Mouse (Mus musculus): Measurements from ENCODE around the gene Nab1. TPM values are rescaled to one million over a fixed set of nuclear protein-coding genes. Genes with fewer than 3 reads are reported as not detected.
A peak's percentile ranks its signal among the peaks of the same experiment; 100 is the strongest.

The Nab1 gene
- polyA plus RNA-seq, 1 experiment = 55.1 TPM

DNA sequence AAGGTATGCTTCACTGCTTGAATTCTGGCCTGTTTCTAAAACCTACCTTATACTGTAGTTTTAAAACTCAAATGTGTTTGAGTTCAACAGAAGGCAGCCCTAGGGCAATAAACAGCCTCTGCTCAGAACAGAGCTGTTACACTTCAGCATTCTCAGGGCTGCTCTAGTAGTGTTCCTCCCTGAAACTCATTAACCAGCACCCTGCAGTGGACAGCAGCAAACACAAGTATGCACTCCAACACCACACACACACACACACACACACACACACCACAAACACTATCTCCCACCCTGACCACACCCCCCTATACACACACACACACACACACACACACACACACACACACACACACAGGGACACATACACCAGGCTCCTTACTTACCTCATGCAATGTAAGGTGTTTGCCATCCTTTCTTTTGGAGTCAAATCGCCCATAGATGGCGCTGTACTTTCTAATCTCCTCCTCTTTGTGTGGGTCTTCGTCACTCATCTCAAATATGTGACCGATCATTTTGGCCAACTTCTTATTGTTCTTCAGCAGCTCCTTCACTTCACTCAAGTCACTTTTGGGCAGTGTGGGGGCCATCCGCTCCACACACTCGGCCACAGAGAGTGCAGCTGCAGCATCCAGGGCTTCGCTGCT is 10.8 kb downstream of the Nab1 start:
- Histone ChIP-seq H3K27ac (ENCODE audit: insufficient read depth, low read length) (no peak overlapping the region), H3K4me3 (ENCODE audit: insufficient read depth, low read length) (no peak overlapping the region), H3K4me1 (ENCODE audit: control insufficient read depth, insufficient read depth, low read length) (no peaks in the 10 kb centered on the region)
- TF ChIP-seq POLR2A (IDR thresholded peaks at IDR 0.05; ENCODE audit: low read depth, low read length) (no peak), CTCF (IDR thresholded peaks at IDR 0.05; ENCODE audit: borderline replicate concordance, insufficient read depth, low read length) (no peak)

DNA sequence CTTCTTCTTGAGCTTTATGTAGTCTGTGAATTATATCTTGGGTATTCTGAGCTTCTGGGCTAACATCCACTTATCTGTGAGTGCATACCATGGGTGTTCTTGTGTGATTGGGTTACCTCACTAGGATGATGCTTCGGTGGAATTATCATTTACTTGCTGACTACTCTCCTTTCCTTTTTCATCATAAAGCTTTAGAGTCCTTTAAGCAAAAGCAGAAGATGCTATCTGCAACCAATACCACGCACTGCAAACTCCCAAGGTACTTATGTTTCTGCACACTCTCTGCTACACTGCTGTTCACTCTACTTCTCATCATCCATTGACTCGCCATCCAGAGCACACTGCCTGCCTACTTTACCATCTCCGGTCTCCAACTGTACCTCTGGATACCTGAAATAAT is 15.5 kb downstream of the Nab1 start:
- no peak overlapping the region for H3K27ac ChIP-seq (ENCODE audit: insufficient read depth, low read length)
- TF ChIP-seq CTCF (IDR thresholded peaks at IDR 0.05; ENCODE audit: borderline replicate concordance, insufficient read depth, low read length) (no peak), POLR2A (IDR thresholded peaks at IDR 0.05; ENCODE audit: low read depth, low read length) (no peak)
- no peak overlapping the region for H3K4me3 ChIP-seq (ENCODE audit: insufficient read depth, low read length)
- H3K4me1 ChIP-seq (ENCODE audit: control insufficient read depth, insufficient read depth, low read length) = no peaks in the 10 kb centered on the region

- TF ChIP-seq CTCF (IDR thresholded peaks at IDR 0.05; ENCODE audit: borderline replicate concordance, insufficient read depth, low read length) = no peak
- no peak for TF ChIP-seq POLR2A (IDR thresholded peaks at IDR 0.05; ENCODE audit: low read depth, low read length)
- Histone ChIP-seq H3K27ac (ENCODE audit: insufficient read depth, low read length) (no peak overlapping the region), H3K4me3 (ENCODE audit: insufficient read depth, low read length) (no peak overlapping the region), H3K4me1 (ENCODE audit: control insufficient read depth, insufficient read depth, low read length) (no peaks in the 10 kb centered on the region; the same call in none of the 2 replicates)
Measured at GRCm38 (mm10) chr1:52474291-52474690, 26.2 kb downstream of the Nab1 start.

GRCm38 (mm10) chr1:52470811-52471489 is 29.5 kb downstream of the Nab1 start:
- Histone ChIP-seq H3K4me1 (ENCODE audit: control insufficient read depth, insufficient read depth, low read length) (no peaks in the 10 kb centered on the region; the same call in none of the 2 replicates), H3K4me3 (ENCODE audit: insufficient read depth, low read length) (no peak overlapping the region), H3K27ac (ENCODE audit: insufficient read depth, low read length) (peak overlapping the region; percentile 34; the same call in 1 of the 2 replicates)
- TF ChIP-seq CTCF (IDR thresholded peaks at IDR 0.05; ENCODE audit: borderline replicate concordance, insufficient read depth, low read length) = no peak
- TF ChIP-seq POLR2A (IDR thresholded peaks at IDR 0.05; ENCODE audit: low read depth, low read length) = no peak

DNA sequence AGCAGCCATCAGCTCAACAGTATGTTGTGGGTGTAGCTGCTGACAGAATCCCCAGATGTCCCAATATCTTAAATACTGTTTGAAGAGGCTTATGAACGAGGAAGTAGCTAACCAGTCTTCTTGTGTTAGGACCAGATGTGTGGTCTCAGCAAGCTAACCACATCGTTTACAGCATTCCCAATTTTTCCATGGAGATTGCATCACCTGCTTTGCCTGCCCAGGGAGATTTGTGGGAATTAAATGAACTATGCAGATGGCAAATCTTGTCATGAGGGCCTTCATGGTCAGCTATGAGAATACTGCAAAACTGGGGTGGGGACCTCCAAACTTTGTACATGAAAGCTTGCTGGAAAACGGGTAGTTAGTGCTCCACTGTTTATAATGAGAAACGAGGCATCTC is 30.2 kb downstream of the Nab1 start:
- Histone ChIP-seq H3K4me1 (ENCODE audit: control insufficient read depth, insufficient read depth, low read length) (no peaks in the 10 kb centered on the region; the same call in none of the 2 replicates), H3K27ac (ENCODE audit: insufficient read depth, low read length) (peak overlapping the region; percentile 34; the same call in 1 of the 2 replicates), H3K4me3 (ENCODE audit: insufficient read depth, low read length) (no peak overlapping the region)
- TF ChIP-seq CTCF (IDR thresholded peaks at IDR 0.05; ENCODE audit: borderline replicate concordance, insufficient read depth, low read length) (no peak), POLR2A (IDR thresholded peaks at IDR 0.05; ENCODE audit: low read depth, low read length) (no peak)

DNA sequence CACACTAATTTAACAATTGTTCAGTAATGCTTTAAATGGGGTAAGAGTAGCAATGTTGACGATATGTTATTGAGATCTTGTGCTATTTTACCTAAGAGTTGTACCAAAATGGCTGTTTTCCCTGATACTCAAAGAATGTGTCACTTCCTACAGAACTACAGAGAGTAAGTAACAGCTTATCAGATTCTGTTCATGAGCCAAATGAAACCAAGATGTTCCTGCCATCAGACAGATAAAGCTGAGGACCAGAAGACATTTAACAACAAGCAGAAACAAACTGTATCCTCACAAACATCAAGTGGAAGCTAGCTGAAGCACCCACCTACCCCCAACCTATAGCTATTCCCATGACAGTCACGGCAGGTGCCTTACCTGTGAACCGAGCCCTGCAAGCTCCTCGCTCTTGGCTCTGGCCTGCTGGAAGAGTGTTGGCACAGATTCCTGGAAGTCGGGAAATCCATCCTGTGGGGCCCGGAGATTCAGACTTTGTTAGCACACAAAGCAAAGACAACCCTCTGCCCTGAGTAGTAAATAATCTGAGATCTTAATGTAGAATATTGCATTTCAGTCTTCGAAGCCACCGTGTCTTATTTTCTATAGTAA is 33.9 kb downstream of the Nab1 start:
- H3K27ac ChIP-seq (ENCODE audit: insufficient read depth, low read length) = no peak overlapping the region
- no peaks in the 10 kb centered on the region; the same call in none of the 2 replicates for H3K4me1 ChIP-seq (ENCODE audit: control insufficient read depth, insufficient read depth, low read length)
- H3K4me3 ChIP-seq (ENCODE audit: insufficient read depth, low read length) = no peak overlapping the region
- TF ChIP-seq POLR2A (IDR thresholded peaks at IDR 0.05; ENCODE audit: low read depth, low read length) = no peak
- no peak for TF ChIP-seq CTCF (IDR thresholded peaks at IDR 0.05; ENCODE audit: borderline replicate concordance, insufficient read depth, low read length)

GRCm38 (mm10) chr1:52465830-52466229 is 34.6 kb downstream of the Nab1 start:
- H3K27ac ChIP-seq (ENCODE audit: insufficient read depth, low read length) = no peak overlapping the region
- H3K4me1 ChIP-seq (ENCODE audit: control insufficient read depth, insufficient read depth, low read length) = no peaks in the 10 kb centered on the region
- no peak for TF ChIP-seq POLR2A (IDR thresholded peaks at IDR 0.05; ENCODE audit: low read depth, low read length)
- no peak for TF ChIP-seq CTCF (IDR thresholded peaks at IDR 0.05; ENCODE audit: borderline replicate concordance, insufficient read depth, low read length)
- no peak overlapping the region for H3K4me3 ChIP-seq (ENCODE audit: insufficient read depth, low read length)

GRCm38 (mm10) chr1:52465264-52465663 is 35.2 kb downstream of the Nab1 start:
- Histone ChIP-seq H3K27ac (ENCODE audit: insufficient read depth, low read length) (no peak overlapping the region), H3K4me3 (ENCODE audit: insufficient read depth, low read length) (no peak overlapping the region), H3K4me1 (ENCODE audit: control insufficient read depth, insufficient read depth, low read length) (no peaks in the 10 kb centered on the region)
- no peak for TF ChIP-seq POLR2A (IDR thresholded peaks at IDR 0.05; ENCODE audit: low read depth, low read length)
- no peak for TF ChIP-seq CTCF (IDR thresholded peaks at IDR 0.05; ENCODE audit: borderline replicate concordance, insufficient read depth, low read length)

DNA sequence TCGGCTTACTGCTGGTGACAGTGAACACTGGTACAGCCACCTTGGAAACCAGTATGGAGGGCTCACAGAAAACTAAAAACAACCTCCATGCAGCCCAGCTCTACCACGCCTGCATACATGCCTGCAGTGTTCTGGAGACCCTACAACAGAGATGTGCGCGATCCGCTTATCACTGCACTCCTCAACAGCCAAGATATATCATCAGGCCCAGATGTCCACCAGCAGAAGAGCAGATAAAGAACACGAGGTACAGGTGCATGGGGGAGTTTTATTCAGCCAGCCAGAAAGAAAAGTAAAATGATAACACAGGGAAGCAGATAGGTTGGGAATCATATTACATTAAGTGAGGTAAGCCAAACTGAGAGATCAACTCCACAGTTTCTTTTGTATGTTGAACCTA is 37.2 kb downstream of the Nab1 start:
- Histone ChIP-seq H3K27ac (ENCODE audit: insufficient read depth, low read length) (no peak overlapping the region), H3K4me1 (ENCODE audit: control insufficient read depth, insufficient read depth, low read length) (no peaks in the 10 kb centered on the region), H3K4me3 (ENCODE audit: insufficient read depth, low read length) (no peak overlapping the region)
- TF ChIP-seq POLR2A (IDR thresholded peaks at IDR 0.05; ENCODE audit: low read depth, low read length) = no peak
- TF ChIP-seq CTCF (IDR thresholded peaks at IDR 0.05; ENCODE audit: borderline replicate concordance, insufficient read depth, low read length) = no peak

- Histone ChIP-seq H3K27ac (ENCODE audit: insufficient read depth, low read length) (no peak overlapping the region), H3K4me3 (ENCODE audit: insufficient read depth, low read length) (no peak overlapping the region), H3K4me1 (ENCODE audit: control insufficient read depth, insufficient read depth, low read length) (0 out of 2 replicates have a peak, but pooled peaks cover 3% of the 10 kb centered on the region)
- TF ChIP-seq CTCF (IDR thresholded peaks at IDR 0.05; ENCODE audit: borderline replicate concordance, insufficient read depth, low read length) = no peak
- TF ChIP-seq POLR2A (IDR thresholded peaks at IDR 0.05; ENCODE audit: low read depth, low read length) = no peak
Measured at GRCm38 (mm10) chr1:52456571-52456970, 43.9 kb downstream of the Nab1 start.

Data from embryonic fibroblast, embryonic 13.5 days (primary cell).